Mouse (Mus musculus): ENCODE data around the gene Zzz3. TPM values are rescaled to one million over a fixed set of nuclear protein-coding genes. Genes with fewer than 3 reads are reported as not detected.
A peak's percentile ranks its signal among the peaks of the same experiment; 100 is the strongest.

The Zzz3 gene
- polyA plus RNA-seq, 1 experiment from 2014 or later: 61.2 TPM

DNA sequence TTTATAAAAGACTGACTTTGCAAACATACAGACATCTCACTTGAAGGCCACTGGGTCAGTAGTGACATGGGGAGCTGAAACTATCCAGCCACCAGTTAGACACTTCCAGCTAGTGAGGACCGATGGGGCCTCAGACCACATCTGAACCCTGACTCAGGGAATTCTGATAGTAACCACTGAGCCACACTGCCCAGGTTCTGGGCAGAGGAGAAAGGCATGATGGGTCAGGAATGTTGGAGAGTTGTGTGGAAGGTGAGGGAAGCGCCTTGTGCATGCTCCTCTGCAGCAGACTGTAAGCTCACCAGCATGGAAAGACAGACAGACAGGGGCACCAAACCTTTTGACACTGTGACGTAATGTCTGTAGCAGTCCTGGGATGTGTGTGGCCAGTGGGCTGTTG, 80.6 kb downstream of the Zzz3 start:
- no peak for ATAC-seq (ENCODE audit: low FRiP score)
- Histone ChIP-seq H3K36me3 (ENCODE audit: control insufficient read depth, insufficient read depth, low read length) (no peaks in the 10 kb centered on the region), H3K4me1 (replicated peaks; ENCODE audit: control insufficient read depth, insufficient read depth, low read length) (no peaks in the 10 kb centered on the region; the same call in 1 of the 2 replicates), H3K9ac (ENCODE audit: low read depth, low read length) (no peak overlapping the region), H3K4me3 (ENCODE audit: low read depth, low read length) (no peak overlapping the region), H3K27me3 (ENCODE audit: control insufficient read depth, insufficient read depth, low read length) (no peaks in the 10 kb centered on the region), H3K27ac (ENCODE audit: low read depth, low read length) (no peak overlapping the region), H3K9me3 (ENCODE audit: control insufficient read depth, low read length) (no peaks in the 10 kb centered on the region), H3K4me2 (replicated peaks; ENCODE audit: low read depth, low read length) (no peak overlapping the region)
- 93% methylated on average over 3 of the region's 3 CpGs for WGBS
- DNase-seq (ENCODE audit: low spot score): no peak

DNA sequence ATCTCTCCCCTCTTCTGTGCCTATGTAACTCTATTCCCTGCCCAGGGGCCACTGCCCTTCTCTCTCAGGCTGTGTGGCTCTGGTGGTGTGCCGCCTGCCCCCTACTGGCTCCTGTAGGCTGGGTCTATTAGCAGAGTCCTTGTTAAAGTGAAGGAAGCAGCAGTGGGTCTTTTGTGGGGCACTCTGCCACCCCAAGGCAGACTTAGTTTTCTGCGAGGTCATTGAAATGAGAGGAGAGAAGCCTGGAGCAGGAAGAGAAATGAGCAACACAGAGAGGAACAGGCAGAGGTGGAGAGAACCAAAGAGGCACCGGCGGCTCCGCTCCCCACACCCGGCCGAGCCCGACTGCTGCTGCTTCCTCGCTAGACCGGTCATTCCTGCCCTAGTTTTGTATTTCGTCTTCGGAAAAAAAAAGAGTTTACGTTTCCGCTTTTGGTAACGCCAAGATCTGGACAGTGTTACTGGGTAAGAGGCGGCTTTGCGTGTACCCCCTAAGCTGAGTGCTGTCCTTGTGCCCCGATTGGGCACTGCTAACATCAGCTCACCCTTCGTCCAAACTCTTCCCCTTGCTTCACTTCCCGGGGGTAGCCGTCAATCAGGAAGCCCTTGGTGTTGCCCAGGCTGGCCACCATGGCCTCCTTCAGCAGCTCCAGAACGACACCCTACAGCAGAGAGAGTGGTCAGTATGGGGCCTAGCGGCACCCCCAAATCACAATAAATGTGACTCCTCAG, 82.7 kb downstream of the Zzz3 start:
- Histone ChIP-seq H3K4me3 (ENCODE audit: low read depth, low read length) (peak overlapping the region; percentile 24), H3K9ac (ENCODE audit: low read depth, low read length) (peak overlapping the region; percentile 13; the same call in 1 of the 2 replicates), H3K4me1 (replicated peaks; ENCODE audit: control insufficient read depth, insufficient read depth, low read length) (no peaks in the 10 kb centered on the region; the same call in 1 of the 2 replicates), H3K4me2 (replicated peaks; ENCODE audit: low read depth, low read length) (peak overlapping the region; percentile 46), H3K36me3 (ENCODE audit: control insufficient read depth, insufficient read depth, low read length) (no peaks in the 10 kb centered on the region), H3K9me3 (ENCODE audit: control insufficient read depth, low read length) (no peaks in the 10 kb centered on the region), H3K27me3 (ENCODE audit: control insufficient read depth, insufficient read depth, low read length) (no peaks in the 10 kb centered on the region), H3K27ac (ENCODE audit: low read depth, low read length) (no peak overlapping the region)
- DNase-seq (ENCODE audit: low spot score) (peak; percentile 75), ATAC-seq (ENCODE audit: low FRiP score) (peak; percentile 67)
- 4% methylated on average over 23 of the region's 23 CpGs for WGBS

DNA sequence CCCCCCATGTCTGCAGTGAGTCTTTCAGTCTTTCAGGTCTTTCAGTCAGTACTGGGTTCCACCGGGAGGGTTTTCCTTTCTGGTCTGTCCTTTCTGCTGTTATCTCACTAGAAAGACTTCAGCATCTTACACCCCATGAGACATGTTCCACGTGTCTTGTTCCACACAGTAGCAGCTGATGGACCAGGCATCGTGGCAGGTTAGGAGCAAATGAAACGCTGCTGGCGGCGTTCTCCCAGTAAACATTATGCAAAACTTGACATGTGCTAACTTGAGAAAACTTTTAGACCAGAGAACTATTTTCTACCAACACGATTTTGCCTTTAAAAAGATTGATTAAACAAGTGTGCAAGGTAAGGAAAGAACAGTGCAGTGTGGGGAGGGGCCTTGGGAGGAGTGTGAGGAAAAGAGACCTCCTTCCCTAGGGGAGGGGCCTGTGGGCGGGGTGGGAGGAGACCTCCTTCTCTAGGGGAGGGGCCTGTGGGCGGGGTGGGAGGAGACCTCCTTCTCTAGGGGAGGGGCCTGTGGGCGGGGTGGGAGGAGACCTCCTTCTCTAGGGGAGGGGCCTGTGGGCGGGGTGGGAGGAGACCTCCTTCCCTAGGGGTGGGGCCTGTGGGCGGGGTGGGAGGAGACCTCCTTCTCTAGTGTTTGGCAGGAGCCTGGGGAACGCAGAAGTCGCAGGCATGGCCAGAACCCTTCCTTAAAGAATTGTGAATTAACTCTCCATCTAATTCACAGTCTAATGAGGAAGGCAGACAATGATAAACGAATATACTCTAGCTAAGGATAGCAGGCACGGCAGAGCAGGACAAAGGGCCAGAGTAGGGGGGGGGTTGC, 83.5 kb downstream of the Zzz3 start:
- H3K4me1 ChIP-seq (replicated peaks; ENCODE audit: control insufficient read depth, insufficient read depth, low read length): no peaks in the 10 kb centered on the region; the same call in 1 of the 2 replicates
- H3K36me3 ChIP-seq (ENCODE audit: control insufficient read depth, insufficient read depth, low read length): no peaks in the 10 kb centered on the region
- 0 out of 2 replicates have a peak overlapping the region, but pooled peaks have one; percentile 24 for H3K4me3 ChIP-seq (ENCODE audit: low read depth, low read length)
- peak; percentile 76 for ATAC-seq (ENCODE audit: low FRiP score)
- DNase-seq (ENCODE audit: low spot score): peak; percentile 66
- H3K27ac ChIP-seq (ENCODE audit: low read depth, low read length): no peak overlapping the region
- H3K9me3 ChIP-seq (ENCODE audit: control insufficient read depth, low read length): no peaks in the 10 kb centered on the region
- no peak overlapping the region for H3K9ac ChIP-seq (ENCODE audit: low read depth, low read length)
- WGBS: 5% methylated on average over 12 of the region's 16 CpGs
- H3K4me2 ChIP-seq (replicated peaks; ENCODE audit: low read depth, low read length): peak overlapping the region; percentile 46
- H3K27me3 ChIP-seq (ENCODE audit: control insufficient read depth, insufficient read depth, low read length): no peaks in the 10 kb centered on the region

- H3K9ac ChIP-seq (ENCODE audit: low read depth, low read length): no peak overlapping the region
- H3K36me3 ChIP-seq (ENCODE audit: control insufficient read depth, insufficient read depth, low read length): no peaks in the 10 kb centered on the region
- 94% methylated on average over 6 of the region's 6 CpGs for WGBS
- DNase-seq (ENCODE audit: low spot score) (no peak), ATAC-seq (ENCODE audit: low FRiP score) (no peak)
- H3K27me3 ChIP-seq (ENCODE audit: control insufficient read depth, insufficient read depth, low read length): no peaks in the 10 kb centered on the region
- H3K4me2 ChIP-seq (replicated peaks; ENCODE audit: low read depth, low read length): no peak overlapping the region
- no peak overlapping the region for H3K4me3 ChIP-seq (ENCODE audit: low read depth, low read length)
- H3K27ac ChIP-seq (ENCODE audit: low read depth, low read length): no peak overlapping the region
- H3K4me1 ChIP-seq (replicated peaks; ENCODE audit: control insufficient read depth, insufficient read depth, low read length): no peaks in the 10 kb centered on the region; the same call in 1 of the 2 replicates
- no peaks in the 10 kb centered on the region for H3K9me3 ChIP-seq (ENCODE audit: control insufficient read depth, low read length)
These were observed 85.1 kb downstream of the Zzz3 start for GRCm38 (mm10) chr3:152480336-152480735.

- DNase-seq (ENCODE audit: low spot score) (no peak), ATAC-seq (ENCODE audit: low FRiP score) (no peak)
- no peaks in the 10 kb centered on the region for H3K36me3 ChIP-seq (ENCODE audit: control insufficient read depth, insufficient read depth, low read length)
- H3K9ac ChIP-seq (ENCODE audit: low read depth, low read length): no peak overlapping the region
- no peaks in the 10 kb centered on the region; the same call in 1 of the 2 replicates for H3K4me1 ChIP-seq (replicated peaks; ENCODE audit: control insufficient read depth, insufficient read depth, low read length)
- H3K4me3 ChIP-seq (ENCODE audit: low read depth, low read length): no peak overlapping the region
- 84% methylated on average over 8 of the region's 8 CpGs for WGBS
- no peaks in the 10 kb centered on the region for H3K27me3 ChIP-seq (ENCODE audit: control insufficient read depth, insufficient read depth, low read length)
- H3K27ac ChIP-seq (ENCODE audit: low read depth, low read length): no peak overlapping the region
- H3K9me3 ChIP-seq (ENCODE audit: control insufficient read depth, low read length): no peaks in the 10 kb centered on the region
- H3K4me2 ChIP-seq (replicated peaks; ENCODE audit: low read depth, low read length): no peak overlapping the region
These were observed 86.9 kb downstream of the Zzz3 start for GRCm38 (mm10) chr3:152482182-152482581.

DNA sequence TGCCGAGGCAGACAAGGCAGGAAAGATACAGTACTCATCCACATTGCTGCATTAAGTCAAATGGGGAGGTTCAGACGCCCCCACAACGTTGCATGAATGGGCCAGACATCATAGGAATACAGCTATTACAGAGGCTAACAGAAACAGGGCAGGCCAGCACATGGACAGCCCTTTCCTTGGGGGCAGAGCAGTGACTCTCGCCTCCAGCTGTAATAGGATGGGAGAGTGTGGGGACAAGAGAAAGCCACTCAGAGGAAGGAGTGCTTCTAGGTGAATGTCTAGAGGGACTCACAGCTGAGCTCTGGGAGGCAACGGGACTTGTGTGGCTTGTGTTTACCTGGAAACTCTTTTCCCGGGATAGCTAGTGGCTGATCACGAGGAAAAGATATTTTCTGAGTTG, 88.5 kb downstream of the Zzz3 start:
- H3K4me1 ChIP-seq (replicated peaks; ENCODE audit: control insufficient read depth, insufficient read depth, low read length): no peaks in the 10 kb centered on the region
- H3K27ac ChIP-seq (ENCODE audit: low read depth, low read length): peak overlapping the region; percentile 0; the same call in 1 of the 2 replicates
- DNase-seq (ENCODE audit: low spot score) (no peak), ATAC-seq (ENCODE audit: low FRiP score) (no peak)
- H3K27me3 ChIP-seq (ENCODE audit: control insufficient read depth, insufficient read depth, low read length): no peaks in the 10 kb centered on the region
- H3K36me3 ChIP-seq (ENCODE audit: control insufficient read depth, insufficient read depth, low read length): no peaks in the 10 kb centered on the region
- H3K4me3 ChIP-seq (ENCODE audit: low read depth, low read length): no peak overlapping the region
- WGBS: 62% methylated on average over 7 of the region's 7 CpGs
- H3K4me2 ChIP-seq (replicated peaks; ENCODE audit: low read depth, low read length): no peak overlapping the region
- H3K9ac ChIP-seq (ENCODE audit: low read depth, low read length): no peak overlapping the region
- no peaks in the 10 kb centered on the region for H3K9me3 ChIP-seq (ENCODE audit: control insufficient read depth, low read length)

DNA sequence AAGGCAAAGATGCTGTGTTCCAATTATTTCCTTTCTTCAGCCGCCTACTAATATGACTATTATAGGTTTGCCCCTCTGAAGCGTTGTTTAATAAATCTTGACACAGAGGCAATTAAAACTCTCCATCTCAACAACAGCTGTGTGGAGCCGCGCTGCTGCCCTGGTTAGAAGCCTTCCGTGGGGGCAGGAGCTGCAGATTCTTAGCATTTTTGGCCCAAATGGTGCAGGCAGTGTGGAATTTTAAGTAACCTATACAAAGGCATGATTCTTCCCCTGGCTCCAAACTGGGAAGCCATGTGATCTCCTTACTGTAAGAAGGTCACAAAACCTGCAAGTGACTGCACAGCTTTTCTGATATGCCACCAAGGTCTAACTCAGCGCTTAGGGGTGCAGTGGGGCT, 88.9 kb downstream of the Zzz3 start:
- no peaks in the 10 kb centered on the region for H3K27me3 ChIP-seq (ENCODE audit: control insufficient read depth, insufficient read depth, low read length)
- no peak overlapping the region for H3K4me3 ChIP-seq (ENCODE audit: low read depth, low read length)
- DNase-seq (ENCODE audit: low spot score): peak; percentile 24
- H3K27ac ChIP-seq (ENCODE audit: low read depth, low read length): peak overlapping the region; percentile 0; the same call in 1 of the 2 replicates
- no peak for ATAC-seq (ENCODE audit: low FRiP score)
- H3K4me2 ChIP-seq (replicated peaks; ENCODE audit: low read depth, low read length): no peak overlapping the region
- no peaks in the 10 kb centered on the region for H3K9me3 ChIP-seq (ENCODE audit: control insufficient read depth, low read length)
- H3K36me3 ChIP-seq (ENCODE audit: control insufficient read depth, insufficient read depth, low read length): no peaks in the 10 kb centered on the region
- 77% methylated on average over 6 of the region's 6 CpGs for WGBS
- no peaks in the 10 kb centered on the region for H3K4me1 ChIP-seq (replicated peaks; ENCODE audit: control insufficient read depth, insufficient read depth, low read length)
- H3K9ac ChIP-seq (ENCODE audit: low read depth, low read length): no peak overlapping the region

DNA sequence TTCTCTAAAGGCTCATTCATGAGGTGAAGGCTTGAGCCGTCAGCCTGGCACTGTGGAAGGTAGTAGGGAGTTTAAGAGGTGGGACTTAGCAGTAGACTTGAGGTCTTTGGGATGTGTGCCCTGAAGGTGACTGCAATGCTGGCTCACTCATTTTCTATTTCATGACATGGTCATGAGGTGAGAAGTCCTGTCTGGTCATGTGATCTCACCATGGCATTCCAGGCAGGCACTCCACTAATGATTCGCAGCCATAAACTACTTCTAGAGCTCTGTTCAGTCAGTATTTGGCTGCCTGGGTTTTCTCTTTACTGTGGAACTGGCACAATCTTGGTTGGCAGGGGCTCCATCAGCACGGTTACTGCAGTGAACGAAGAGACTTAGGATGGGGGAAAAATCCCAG, 93.7 kb downstream of the Zzz3 start:
- ATAC-seq (ENCODE audit: low FRiP score) (no peak), DNase-seq (ENCODE audit: low spot score) (no peak)
- Histone ChIP-seq H3K9me3 (ENCODE audit: control insufficient read depth, low read length) (no peaks in the 10 kb centered on the region), H3K27ac (ENCODE audit: low read depth, low read length) (no peak overlapping the region), H3K36me3 (ENCODE audit: control insufficient read depth, insufficient read depth, low read length) (no peaks in the 10 kb centered on the region), H3K9ac (ENCODE audit: low read depth, low read length) (no peak overlapping the region), H3K4me2 (replicated peaks; ENCODE audit: low read depth, low read length) (no peak overlapping the region), H3K27me3 (ENCODE audit: control insufficient read depth, insufficient read depth, low read length) (no peaks in the 10 kb centered on the region), H3K4me3 (ENCODE audit: low read depth, low read length) (no peak overlapping the region), H3K4me1 (replicated peaks; ENCODE audit: control insufficient read depth, insufficient read depth, low read length) (no peaks in the 10 kb centered on the region)
- WGBS: 91% methylated on average over 4 of the region's 4 CpGs
